Mouse (Mus musculus) heart, embryonic 13.5 days (tissue): ENCODE measurements around the gene Gja1. TPM values are rescaled to one million over a fixed set of nuclear protein-coding genes. Genes with fewer than 3 reads are reported as not detected.
A peak's percentile ranks its signal among the peaks of the same experiment; 100 is the strongest.

ENCODE experiments used
- ATAC-seq: fragments of 200-750 bp; cut with Nextera tagmentation; 2 replicates; pipeline ENCODE4 v1.8.0; 2017; ENCODE audit warnings: moderate TSS enrichment; ENCODE audit not compliant: insufficient number of reproducible peaks, low FRiP score, low TSS enrichment; ENCODE audit errors: extremely low read depth
- H3K27ac ChIP-seq: fragments of 300-500 bp; sonication (generic); replicated peaks from 2 replicates; pipeline ENCODE4 v1.5.1; 2015; ENCODE audit warnings: moderate library complexity, mild to moderate bottlenecking, inconsistent platforms
- H3K27me3 ChIP-seq: fragments of 300-500 bp; sonication (generic); replicated peaks from 2 replicates; pipeline ENCODE4 v1.6.1; 2015; ENCODE audit warnings: mild to moderate bottlenecking, inconsistent platforms
- H3K36me3 ChIP-seq: fragments of 300-500 bp; sonication (generic); 2 replicates; pipeline ENCODE4 v1.6.1; 2015; ENCODE audit warnings: mild to moderate bottlenecking, inconsistent platforms
- H3K4me1 ChIP-seq: fragments of 300-500 bp; sonication (generic); 2 replicates; pipeline ENCODE4 v1.6.1; 2015; ENCODE audit warnings: inconsistent platforms
- H3K4me2 ChIP-seq: fragments of 300-500 bp; sonication (generic); 2 replicates; pipeline ENCODE4 v1.6.1; 2015; ENCODE audit warnings: inconsistent platforms, mild to moderate bottlenecking, moderate library complexity
- H3K4me3 ChIP-seq: fragments of 300-500 bp; sonication (generic); 2 replicates; pipeline ENCODE4 v1.5.1; 2015; ENCODE audit warnings: moderate library complexity, mild to moderate bottlenecking, inconsistent platforms
- H3K9ac ChIP-seq: fragments of 300-500 bp; sonication (generic); 2 replicates; pipeline ENCODE4 v1.6.1; 2015; ENCODE audit warnings: inconsistent platforms, mild to moderate bottlenecking, moderate library complexity
- H3K9me3 ChIP-seq: fragments of 300-500 bp; sonication (generic); 2 replicates; pipeline ENCODE4 v1.6.1; 2016; ENCODE audit warnings: inconsistent platforms
- WGBS: fragments of 180-500 bp; shearing (Covaris S2); methylation state at CpG from one replicate; pipeline ENCODE4 v1.1.7; 2015; ENCODE audit warnings: mixed read lengths; 5-methylcytosine and 5-hydroxymethylcytosine counted together
- polyA plus RNA-seq: library from polyadenylated mRNA; unstranded; fragments of >200 nt; fragmentation: Nextera tagmentation; extraction: Ambion mirVana; gene quantifications from 2 replicates; pipeline ENCODE4 v1.2.1, GENCODE M21; 2015

Gene Gja1
- polyA plus RNA-seq, 1 experiment from 2014 or later = 299 TPM

- H3K4me2 ChIP-seq = no peak overlapping the region
- no peak for ATAC-seq
- H3K4me3 ChIP-seq = no peak overlapping the region
- H3K4me1 ChIP-seq = peaks cover 5% of the 10 kb centered on the region; the same call in 1 of the 2 replicates
- 77% methylated on average over 15 of the region's 15 CpGs for WGBS
- H3K27ac ChIP-seq = no peak overlapping the region
- H3K36me3 ChIP-seq = no peaks in the 10 kb centered on the region
- no peaks in the 10 kb centered on the region for H3K9me3 ChIP-seq
- no peaks in the 10 kb centered on the region for H3K27me3 ChIP-seq
- H3K9ac ChIP-seq = no peak overlapping the region
Observed at GRCm38 (mm10) chr10:56425016-56425798, 48.1 kb downstream of the Gja1 start.

- ATAC-seq = no peak
- H3K4me3 ChIP-seq = no peak overlapping the region
- no peak overlapping the region for H3K27ac ChIP-seq
- H3K9me3 ChIP-seq = no peaks in the 10 kb centered on the region
- no peak overlapping the region for H3K4me2 ChIP-seq
- no peaks in the 10 kb centered on the region for H3K36me3 ChIP-seq
- H3K4me1 ChIP-seq = peaks cover 5% of the 10 kb centered on the region; the same call in 1 of the 2 replicates
- WGBS = 51% methylated on average over 4 of the region's 4 CpGs
- no peaks in the 10 kb centered on the region for H3K27me3 ChIP-seq
- H3K9ac ChIP-seq = no peak overlapping the region
Observed at GRCm38 (mm10) chr10:56426369-56426768, 49.2 kb downstream of the Gja1 start.

GRCm38 (mm10) chr10:56427382-56427781 is 50.3 kb downstream of the Gja1 start:
- no peaks in the 10 kb centered on the region for H3K27me3 ChIP-seq
- no peaks in the 10 kb centered on the region for H3K9me3 ChIP-seq
- H3K9ac ChIP-seq = no peak overlapping the region
- H3K27ac ChIP-seq = no peak overlapping the region
- H3K4me2 ChIP-seq = no peak overlapping the region
- no peak overlapping the region for H3K4me3 ChIP-seq
- no peak for ATAC-seq
- H3K4me1 ChIP-seq = peaks cover 10% of the 10 kb centered on the region
- no peaks in the 10 kb centered on the region for H3K36me3 ChIP-seq
- 66% methylated on average over 2 of the region's 2 CpGs for WGBS

- Histone ChIP-seq H3K9me3 (no peaks in the 10 kb centered on the region), H3K4me2 (no peak overlapping the region)
Observed at GRCm38 (mm10) chr10:56427827-56428226, 50.7 kb downstream of the Gja1 start.

GRCm38 (mm10) chr10:56429011-56429410 is 51.9 kb downstream of the Gja1 start:
- Histone ChIP-seq H3K36me3 (no peaks in the 10 kb centered on the region), H3K4me2 (no peak overlapping the region), H3K4me1 (peaks cover 14% of the 10 kb centered on the region), H3K9ac (no peak overlapping the region), H3K4me3 (no peak overlapping the region), H3K27me3 (no peaks in the 10 kb centered on the region), H3K9me3 (no peaks in the 10 kb centered on the region), H3K27ac (no peak overlapping the region)
- ATAC-seq = no peak
- 79% methylated on average over 5 of the region's 5 CpGs for WGBS

More at GRCm38 (mm10) chr10:56427827-56428226, 50.7 kb downstream of the Gja1 start:
- no peak for ATAC-seq
- Histone ChIP-seq H3K4me1 (peaks cover 14% of the 10 kb centered on the region), H3K9ac (no peak overlapping the region), H3K4me3 (no peak overlapping the region), H3K27me3 (no peaks in the 10 kb centered on the region), H3K27ac (no peak overlapping the region), H3K36me3 (no peaks in the 10 kb centered on the region)
- 76% methylated on average over 2 of the region's 2 CpGs for WGBS

- no peaks in the 10 kb centered on the region for H3K9me3 ChIP-seq
- 12% methylated on average over 23 of the region's 23 CpGs for WGBS
- H3K27me3 ChIP-seq = no peaks in the 10 kb centered on the region
- H3K9ac ChIP-seq = peak overlapping the region; percentile 78
- no peaks in the 10 kb centered on the region for H3K36me3 ChIP-seq
- ATAC-seq = no peak
- H3K27ac ChIP-seq = peak overlapping the region; percentile 62
- peak overlapping the region; percentile 77 for H3K4me2 ChIP-seq
- H3K4me3 ChIP-seq = peak overlapping the region; percentile 49
- H3K4me1 ChIP-seq = peaks cover 10% of the 10 kb centered on the region; the same call in 1 of the 2 replicates
Observed at GRCm38 (mm10) chr10:56431600-56432389, 54.7 kb downstream of the Gja1 start.

GRCm38 (mm10) chr10:56432390-56432709 is 55.2 kb downstream of the Gja1 start:
- no peak overlapping the region for H3K9ac ChIP-seq
- 42% methylated on average over 6 of the region's 6 CpGs for WGBS

GRCm38 (mm10) chr10:56437290-56437689 is 60.2 kb downstream of the Gja1 start:
- Histone ChIP-seq H3K4me1 (peaks cover 11% of the 10 kb centered on the region; the same call in 1 of the 2 replicates), H3K27ac (no peak overlapping the region), H3K4me2 (no peak overlapping the region), H3K4me3 (no peak overlapping the region), H3K27me3 (no peaks in the 10 kb centered on the region), H3K36me3 (no peaks in the 10 kb centered on the region), H3K9ac (no peak overlapping the region), H3K9me3 (no peaks in the 10 kb centered on the region)
- WGBS = 55% methylated on average over 11 of the region's 11 CpGs
- no peak for ATAC-seq

More at GRCm38 (mm10) chr10:56432390-56432709, 55.2 kb downstream of the Gja1 start:
- Histone ChIP-seq H3K27me3 (no peaks in the 10 kb centered on the region), H3K4me2 (peak overlapping the region; percentile 77), H3K4me3 (peak overlapping the region; percentile 49), H3K9me3 (no peaks in the 10 kb centered on the region), H3K27ac (no peak overlapping the region), H3K36me3 (no peaks in the 10 kb centered on the region), H3K4me1 (peaks cover 10% of the 10 kb centered on the region; the same call in 1 of the 2 replicates)
- ATAC-seq = no peak

GRCm38 (mm10) chr10:56439638-56440037 is 62.5 kb downstream of the Gja1 start:
- Histone ChIP-seq H3K4me2 (no peak overlapping the region), H3K36me3 (no peaks in the 10 kb centered on the region), H3K4me1 (peaks cover 5% of the 10 kb centered on the region; the same call in 1 of the 2 replicates), H3K27ac (0 out of 2 replicates have a peak overlapping the region, but pooled peaks have one; percentile 8), H3K9ac (no peak overlapping the region), H3K27me3 (no peaks in the 10 kb centered on the region), H3K9me3 (no peaks in the 10 kb centered on the region; the same call in 1 of the 2 replicates), H3K4me3 (no peak overlapping the region)
- WGBS = 56% methylated on average over 4 of the region's 4 CpGs
- no peak for ATAC-seq

- H3K4me2 ChIP-seq = no peak overlapping the region
- no peaks in the 10 kb centered on the region; the same call in 1 of the 2 replicates for H3K9me3 ChIP-seq
- WGBS = 62% methylated on average over 2 of the region's 2 CpGs
- H3K4me1 ChIP-seq = peaks cover 10% of the 10 kb centered on the region
- no peak overlapping the region for H3K9ac ChIP-seq
- H3K27ac ChIP-seq = no peak overlapping the region
- no peak overlapping the region for H3K4me3 ChIP-seq
- no peak for ATAC-seq
- H3K27me3 ChIP-seq = no peaks in the 10 kb centered on the region
- no peaks in the 10 kb centered on the region for H3K36me3 ChIP-seq
Observed at GRCm38 (mm10) chr10:56444457-56444856, 67.3 kb downstream of the Gja1 start.

GRCm38 (mm10) chr10:56449030-56449429 is 71.9 kb downstream of the Gja1 start:
- Histone ChIP-seq H3K27ac (no peak overlapping the region), H3K9ac (no peak overlapping the region), H3K27me3 (no peaks in the 10 kb centered on the region), H3K36me3 (no peaks in the 10 kb centered on the region), H3K9me3 (no peaks in the 10 kb centered on the region), H3K4me1 (peaks cover 6% of the 10 kb centered on the region; the same call in 1 of the 2 replicates), H3K4me2 (no peak overlapping the region), H3K4me3 (no peak overlapping the region)
- ATAC-seq = no peak
- 45% methylated on average over 4 of the region's 4 CpGs for whole genome bisulfite sequencing
